In the genomic region with DNA sequence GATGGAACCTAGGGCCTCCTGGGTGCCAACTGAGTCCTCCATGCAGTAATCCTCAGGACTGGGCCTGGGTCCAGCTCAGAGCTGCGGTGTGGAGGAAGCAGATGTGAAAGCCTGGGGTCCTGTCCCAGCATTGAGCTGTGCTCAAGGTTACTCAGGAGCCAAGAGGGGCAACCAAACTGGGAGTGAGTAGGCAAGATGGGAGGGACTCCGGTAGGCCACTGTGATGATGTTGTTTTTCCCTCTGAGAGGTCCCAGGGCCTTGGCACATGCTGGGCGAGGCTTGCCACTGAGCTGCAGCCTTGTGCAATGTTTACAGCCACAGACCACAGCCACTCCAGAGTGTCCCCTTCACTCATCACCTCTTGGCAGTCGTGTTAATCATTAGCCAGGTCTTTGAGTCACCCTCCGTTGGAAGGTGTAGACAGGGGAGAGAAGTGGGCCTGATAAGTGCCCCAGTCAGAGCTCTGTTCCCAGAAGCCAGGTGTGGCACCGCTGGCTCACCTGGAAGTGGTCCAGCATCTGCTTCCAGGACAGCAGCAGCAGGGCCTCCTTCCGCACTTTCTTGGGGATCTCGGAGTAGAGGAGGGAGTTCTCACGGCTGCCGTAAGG, we compare ENCODE assay signal across 19 mouse cellular contexts. TPM values are rescaled to one million over a fixed set of nuclear protein-coding genes. Genes with fewer than 3 reads are reported as not detected.
DNase-seq lines count a peak whose midpoint lies in the region; ATAC-seq and TF ChIP-seq lines count a peak whose summit lies in the region.
"Had no signal": no experiment of that assay in that cellular context is flagged by ENCODE, and none has a peak within 500 bp of the region (broad histone marks: within the 10 kb centered on the region; RNA-seq: fewer than 3 reads in every experiment).

No protein-coding gene starts in this region.

- H3K27me3 ChIP-seq in kidney, adult 2 months (replicated peaks; ENCODE audit: control insufficient read depth, insufficient read depth, low read length), result no peaks in the 10 kb centered on the region
- H3K27me3 ChIP-seq in liver, embryonic 11.5 days (replicated peaks; ENCODE audit: control insufficient read depth, insufficient read depth, low read length), result no peaks in the 10 kb centered on the region
- no peaks in the 10 kb centered on the region for H3K27me3 ChIP-seq in lung, embryonic 15.5 days
- H3K27me3 ChIP-seq in stomach, embryonic 16.5 days (ENCODE audit: control insufficient read depth, insufficient read depth, low read length), result no peaks in the 10 kb centered on the region
- H3K27me3 ChIP-seq in hindbrain, embryonic 12.5 days, result no peaks in the 10 kb centered on the region
- H3K27me3 ChIP-seq: embryonic facial prominence, embryonic 15.5 days; forebrain, embryonic 15.5 days; neural tube, embryonic 15.5 days had no signal

- no peak for TF ChIP-seq POLR2A in kidney, adult 2 months (IDR thresholded peaks at IDR 0.05; ENCODE audit: low read depth, low read length)

- H3K36me3 ChIP-seq in kidney, adult 2 months (ENCODE audit: control insufficient read depth, insufficient read depth, low read length), result no peaks in the 10 kb centered on the region
- H3K36me3 ChIP-seq in liver, embryonic 11.5 days (ENCODE audit: control insufficient read depth, insufficient read depth, low read length), result peaks cover 72% of the 10 kb centered on the region
- H3K36me3 ChIP-seq in lung, embryonic 15.5 days, result peaks cover 93% of the 10 kb centered on the region
- H3K36me3 ChIP-seq in stomach, embryonic 16.5 days (ENCODE audit: control insufficient read depth, insufficient read depth, low read length), result peaks cover 42% of the 10 kb centered on the region
- H3K36me3 ChIP-seq in hindbrain, embryonic 12.5 days, result peaks cover 100% of the 10 kb centered on the region

- ATAC-seq in liver, embryonic 11.5 days (replicated peaks; ENCODE audit: low FRiP score), result peak; percentile 39; the same call in 1 of the 2 replicates
- ATAC-seq in lung, embryonic 15.5 days (ENCODE audit: borderline replicate concordance, extremely low read depth, low FRiP score, low TSS enrichment), result peak; percentile 74
- ATAC-seq in stomach, embryonic 16.5 days (ENCODE audit: insufficient read depth, low FRiP score), result peak; percentile 92
- no peak for ATAC-seq in hindbrain, embryonic 12.5 days (ENCODE audit: low FRiP score)
- ATAC-seq: CD4-positive, CD25-positive, alpha-beta regulatory T cell, adult 4 months; forebrain, embryonic 15.5 days had no signal

- H3K4me2 ChIP-seq in liver, embryonic 11.5 days, result no peak overlapping the region
- no peak overlapping the region for H3K4me2 ChIP-seq in lung, embryonic 15.5 days
- no peak overlapping the region for H3K4me2 ChIP-seq in stomach, embryonic 16.5 days (ENCODE audit: low read depth, low read length)
- no peak overlapping the region for H3K4me2 ChIP-seq in hindbrain, embryonic 12.5 days (replicated peaks)
- H3K4me2 ChIP-seq: embryonic facial prominence, embryonic 15.5 days; forebrain, embryonic 15.5 days; heart, embryonic 11.5 days; neural tube, embryonic 15.5 days had no signal

- no peak overlapping the region for H3K9ac ChIP-seq in liver, embryonic 11.5 days (ENCODE audit: low read depth, low read length)
- no peak overlapping the region for H3K9ac ChIP-seq in lung, embryonic 15.5 days
- H3K9ac ChIP-seq in stomach, embryonic 16.5 days (ENCODE audit: low read length), result no peak overlapping the region
- no peak overlapping the region for H3K9ac ChIP-seq in hindbrain, embryonic 12.5 days
- H3K9ac ChIP-seq: embryonic facial prominence, embryonic 15.5 days; forebrain, embryonic 15.5 days; neural tube, embryonic 15.5 days had no signal

- no peak for TF ChIP-seq CTCF in kidney, adult 2 months (conservative IDR thresholded peaks at IDR 0.05; ENCODE audit: insufficient read depth, insufficient read length, low read depth, low read length)

- no peaks in the 10 kb centered on the region for H3K9me3 ChIP-seq in liver, embryonic 11.5 days (ENCODE audit: control insufficient read depth, low read length)
- no peaks in the 10 kb centered on the region for H3K9me3 ChIP-seq in lung, embryonic 15.5 days
- H3K9me3 ChIP-seq in stomach, embryonic 16.5 days (replicated peaks; ENCODE audit: control insufficient read depth, low read length), result no peaks in the 10 kb centered on the region
- no peaks in the 10 kb centered on the region for H3K9me3 ChIP-seq in hindbrain, embryonic 12.5 days (replicated peaks)
- H3K9me3 ChIP-seq: embryonic facial prominence, embryonic 15.5 days; forebrain, embryonic 15.5 days; hindbrain, embryonic 10.5 days; neural tube, embryonic 15.5 days had no signal

- no peaks in the 10 kb centered on the region for H3K4me1 ChIP-seq in kidney, adult 2 months (ENCODE audit: control insufficient read depth, insufficient read depth, low read length)
- 0 out of 2 replicates have a peak, but pooled peaks cover 4% of the 10 kb centered on the region for H3K4me1 ChIP-seq in liver, embryonic 11.5 days (replicated peaks; ENCODE audit: control insufficient read depth, insufficient read depth, low read length)
- no peaks in the 10 kb centered on the region for H3K4me1 ChIP-seq in lung, embryonic 15.5 days
- 0 out of 2 replicates have a peak, but pooled peaks cover 7% of the 10 kb centered on the region for H3K4me1 ChIP-seq in stomach, embryonic 16.5 days (ENCODE audit: control insufficient read depth, insufficient read depth, low read length)
- no peaks in the 10 kb centered on the region for H3K4me1 ChIP-seq in hindbrain, embryonic 12.5 days
- H3K4me1 ChIP-seq: embryonic facial prominence, embryonic 15.5 days; forebrain, embryonic 15.5 days; hindbrain, embryonic 10.5 days; neural tube, embryonic 15.5 days had no signal

- H3K4me3 ChIP-seq in kidney, adult 2 months (ENCODE audit: insufficient read depth, low read depth, low read length), result no peak overlapping the region
- no peak overlapping the region for H3K4me3 ChIP-seq in liver, embryonic 11.5 days (ENCODE audit: low read depth, low read length)
- no peak overlapping the region for H3K4me3 ChIP-seq in lung, embryonic 15.5 days
- H3K4me3 ChIP-seq in stomach, embryonic 16.5 days (replicated peaks; ENCODE audit: low read length), result no peak overlapping the region
- H3K4me3 ChIP-seq in hindbrain, embryonic 12.5 days, result no peak overlapping the region
- H3K4me3 ChIP-seq: embryonic facial prominence, embryonic 15.5 days; forebrain, embryonic 15.5 days; hindbrain, embryonic 10.5 days; neural tube, embryonic 15.5 days had no signal

- DNase-seq in kidney, adult 2 months, result peak; percentile 24
- DNase-seq in kidney, adult 18-20 months, result no peak
- DNase-seq in liver, embryonic 11.5 days (ENCODE audit: low spot score), result no peak
- DNase-seq in spleen, adult 18-20 months, result no peak
- DNase-seq in embryo, embryonic 10.5 days (ENCODE audit: low spot score), result no peak
- DNase-seq: cerebellum, adult 11-12 months; gastrocnemius, postnatal 10 days; kidney, adult 8-10 months; retina, postnatal 1 day; thymus, adult 2 months had no signal

- no peak overlapping the region for H3K27ac ChIP-seq in kidney, adult 2 months (ENCODE audit: insufficient read depth, low read depth, low read length)
- no peak overlapping the region for H3K27ac ChIP-seq in liver, embryonic 11.5 days (ENCODE audit: low read depth, low read length)
- peak overlapping the region; percentile 51; the same call in 1 of the 2 replicates for H3K27ac ChIP-seq in lung, embryonic 15.5 days
- H3K27ac ChIP-seq in stomach, embryonic 16.5 days (ENCODE audit: low read length), result peak overlapping the region; percentile 44
- H3K27ac ChIP-seq in hindbrain, embryonic 12.5 days, result no peak overlapping the region
- H3K27ac ChIP-seq: embryonic facial prominence, embryonic 15.5 days; forebrain, embryonic 15.5 days; hindbrain, embryonic 10.5 days; neural tube, embryonic 15.5 days had no signal

- 75% methylated on average over 10 of the region's 10 CpGs for WGBS in kidney, adult 2 months
- WGBS in liver, embryonic 11.5 days, result 81% methylated on average over 10 of the region's 10 CpGs
- 66% methylated on average over 10 of the region's 10 CpGs for WGBS in lung, embryonic 15.5 days
- WGBS in stomach, embryonic 16.5 days, result 70% methylated on average over 10 of the region's 10 CpGs
- WGBS in hindbrain, embryonic 12.5 days, result 85% methylated on average over 10 of the region's 10 CpGs

RNA-seq across cellular contexts. Expression of a gene that starts 12.3 kb away (rescaled TPM):
- 35.6 and 40.9 TPM in 2 replicates for polyA plus RNA-seq in kidney, adult 2 months (2012; rRNA removed)
- 38.8 and 39.6 TPM in 2 replicates for polyA plus RNA-seq in liver, embryonic 11.5 days (2014; fragmentation: Nextera tagmentation; extraction: Ambion mirVana)
- 37.1 and 37.6 TPM in 2 replicates for polyA plus RNA-seq in lung, embryonic 15.5 days (2015; fragmentation: Nextera tagmentation; extraction: Ambion mirVana)
- 32.6 and 37.4 TPM in 2 replicates for polyA plus RNA-seq in stomach, embryonic 16.5 days (2015; fragmentation: Nextera tagmentation; extraction: Ambion mirVana)
- 38.7 and 39.2 TPM in 2 replicates for polyA plus RNA-seq in hindbrain, embryonic 12.5 days (2016; fragmentation: Nextera tagmentation; extraction: Ambion mirVana)

RNA-seq across cellular contexts. Expression of a gene that starts 22.7 kb away (rescaled TPM):
- 60.6 and 71.7 TPM in 2 replicates for polyA plus RNA-seq in kidney, adult 2 months (2012; rRNA removed)
- polyA plus RNA-seq in liver, embryonic 11.5 days (2014; fragmentation: Nextera tagmentation; extraction: Ambion mirVana), result 98.7 and 102 TPM in 2 replicates
- polyA plus RNA-seq in lung, embryonic 15.5 days (2015; fragmentation: Nextera tagmentation; extraction: Ambion mirVana), result 103 TPM in 2 replicates
- 106 and 116 TPM in 2 replicates for polyA plus RNA-seq in stomach, embryonic 16.5 days (2015; fragmentation: Nextera tagmentation; extraction: Ambion mirVana)
- polyA plus RNA-seq in hindbrain, embryonic 12.5 days (2016; fragmentation: Nextera tagmentation; extraction: Ambion mirVana), result 59.2 and 63.0 TPM in 2 replicates

RNA-seq across cellular contexts. Expression of a gene that starts 44.1 kb away (rescaled TPM):
- polyA plus RNA-seq in kidney, adult 2 months (2012; rRNA removed), result 1.7 and 2.7 TPM in 2 replicates
- polyA plus RNA-seq in liver, embryonic 11.5 days (2014; fragmentation: Nextera tagmentation; extraction: Ambion mirVana), result 6.8 and 7.5 TPM in 2 replicates
- 15.3 and 18.3 TPM in 2 replicates for polyA plus RNA-seq in lung, embryonic 15.5 days (2015; fragmentation: Nextera tagmentation; extraction: Ambion mirVana)
- polyA plus RNA-seq in stomach, embryonic 16.5 days (2015; fragmentation: Nextera tagmentation; extraction: Ambion mirVana), result 11.9 and 14.3 TPM in 2 replicates
- 8.4 and 8.9 TPM in 2 replicates for polyA plus RNA-seq in hindbrain, embryonic 12.5 days (2016; fragmentation: Nextera tagmentation; extraction: Ambion mirVana)

RNA-seq across cellular contexts. Expression of a gene that starts 50.2 kb away (rescaled TPM):
- polyA plus RNA-seq in kidney, adult 2 months (2012; rRNA removed), result 23.7 and 28.2 TPM in 2 replicates
- polyA plus RNA-seq in liver, embryonic 11.5 days (2014; fragmentation: Nextera tagmentation; extraction: Ambion mirVana), result 14.0 and 15.0 TPM in 2 replicates
- polyA plus RNA-seq in lung, embryonic 15.5 days (2015; fragmentation: Nextera tagmentation; extraction: Ambion mirVana), result 11.7 and 13.3 TPM in 2 replicates
- polyA plus RNA-seq in stomach, embryonic 16.5 days (2015; fragmentation: Nextera tagmentation; extraction: Ambion mirVana), result 12.3 and 12.9 TPM in 2 replicates
- polyA plus RNA-seq in hindbrain, embryonic 12.5 days (2016; fragmentation: Nextera tagmentation; extraction: Ambion mirVana), result 19.5 and 19.8 TPM in 2 replicates

Comparison
In these comparisons a context has a peak if more than half of its experiments do, and no peak if none do; other contexts are left out.
1. H3K27ac ChIP-seq: peak in lung, embryonic 15.5 days (single experiment) and stomach, embryonic 16.5 days (single experiment); none in kidney, adult 2 months (single experiment), liver, embryonic 11.5 days (single experiment) and hindbrain, embryonic 12.5 days (single experiment).